In genomic region chr2:73893473-73894270, GRCm38 (mm10) we compare ENCODE assay signal across 8 mouse cellular contexts. TPM values are rescaled to one million over a fixed set of nuclear protein-coding genes. Genes with fewer than 3 reads are reported as not detected.
DNase-seq lines count a peak whose midpoint lies in the region; ATAC-seq and TF ChIP-seq lines count a peak whose summit lies in the region.

No protein-coding gene starts in this region.

- H3K9me3 ChIP-seq in heart, embryonic 15.5 days (replicated peaks), result no peaks in the 10 kb centered on the region
- H3K9me3 ChIP-seq in G1E (replicated peaks), result no peaks in the 10 kb centered on the region
- no peaks in the 10 kb centered on the region for H3K9me3 ChIP-seq in embryonic facial prominence, embryonic 14.5 days (ENCODE audit: control insufficient read depth, low read length)
- H3K9me3 ChIP-seq in limb, embryonic 13.5 days, result no peaks in the 10 kb centered on the region

- H3K27me3 ChIP-seq in heart, embryonic 15.5 days, result no peaks in the 10 kb centered on the region
- no peaks in the 10 kb centered on the region for H3K27me3 ChIP-seq in G1E (ENCODE audit: insufficient read depth, low read length)
- H3K27me3 ChIP-seq in embryonic facial prominence, embryonic 14.5 days (replicated peaks; ENCODE audit: control insufficient read depth, insufficient read depth, low read length), result no peaks in the 10 kb centered on the region
- no peaks in the 10 kb centered on the region for H3K27me3 ChIP-seq in limb, embryonic 13.5 days

- H3K9ac ChIP-seq in heart, embryonic 15.5 days, result peak overlapping the region; percentile 63
- H3K9ac ChIP-seq in embryonic facial prominence, embryonic 14.5 days (ENCODE audit: low read depth, low read length), result peak overlapping the region; percentile 67
- H3K9ac ChIP-seq in limb, embryonic 13.5 days, result peak overlapping the region; percentile 74

- TF ChIP-seq CTCF in G1E (IDR thresholded peaks at IDR 0.05; ENCODE audit: low read depth, low read length), result no peak

- intact Hi-C loops in heart, postnatal 10 days (cut with DNase I), result loop anchor here (2.0 to 5.0 kb wide), 2 partner anchors 17 to 1129 kb away; partner anchors contain the start of gene Atp5g3

- H3K36me3 ChIP-seq in heart, embryonic 15.5 days, result no peaks in the 10 kb centered on the region
- peaks cover 7% of the 10 kb centered on the region for H3K36me3 ChIP-seq in G1E (replicated peaks)
- H3K36me3 ChIP-seq in embryonic facial prominence, embryonic 14.5 days (ENCODE audit: control insufficient read depth, insufficient read depth, low read length), result 0 out of 2 replicates have a peak, but pooled peaks cover 4% of the 10 kb centered on the region
- no peaks in the 10 kb centered on the region for H3K36me3 ChIP-seq in limb, embryonic 13.5 days

- no peak for DNase-seq in heart, postnatal 10 days
- no peak for DNase-seq in G1E (ENCODE audit: low spot score)
- no peak for DNase-seq in embryonic facial prominence, embryonic 14.5 days (ENCODE audit: low spot score)
- DNase-seq in right cerebral cortex, postnatal 36 days (ENCODE audit: low spot score in 2 of 2), result peak; percentile 17 to 50
- no peak for DNase-seq in spleen, adult 12 weeks (ENCODE audit: low spot score)
- no peak for DNase-seq in ovary, postnatal 10 days (ENCODE audit: low spot score)

- peak overlapping the region; percentile 98 for H3K4me3 ChIP-seq in heart, embryonic 15.5 days
- H3K4me3 ChIP-seq in G1E (ENCODE audit: low read depth, low read length), result peak overlapping the region; percentile 73
- peak overlapping the region; percentile 95 for H3K4me3 ChIP-seq in embryonic facial prominence, embryonic 14.5 days (ENCODE audit: low read depth, low read length)
- peak overlapping the region; percentile 97 for H3K4me3 ChIP-seq in limb, embryonic 13.5 days

- peaks cover 13% of the 10 kb centered on the region for H3K4me1 ChIP-seq in heart, embryonic 15.5 days (replicated peaks)
- H3K4me1 ChIP-seq in G1E (ENCODE audit: insufficient read depth, low read depth, low read length), result peaks cover 10% of the 10 kb centered on the region
- peaks cover 3% of the 10 kb centered on the region for H3K4me1 ChIP-seq in embryonic facial prominence, embryonic 14.5 days (ENCODE audit: control insufficient read depth, insufficient read depth, low read length)
- peaks cover 14% of the 10 kb centered on the region for H3K4me1 ChIP-seq in limb, embryonic 13.5 days

- ATAC-seq in heart, embryonic 15.5 days (replicated peaks; ENCODE audit: insufficient number of reproducible peaks, insufficient read depth, low FRiP score, low read depth), result no peak
- ATAC-seq in G1E (ENCODE audit: extremely low read depth, insufficient number of reproducible peaks, low FRiP score, poor library complexity, severe bottlenecking), result no peak
- no peak for ATAC-seq in embryonic facial prominence, embryonic 14.5 days (ENCODE audit: low read depth)
- no peak for ATAC-seq in limb, embryonic 13.5 days (ENCODE audit: low FRiP score, low read depth)

- WGBS in heart, embryonic 15.5 days, result 61% methylated on average over 22 of the region's 22 CpGs
- WGBS in embryonic facial prominence, embryonic 14.5 days, result 64% methylated on average over 22 of the region's 22 CpGs
- WGBS in limb, embryonic 13.5 days, result 71% methylated on average over 22 of the region's 22 CpGs

- peak overlapping the region; percentile 65 for H3K4me2 ChIP-seq in heart, embryonic 15.5 days
- peak overlapping the region; percentile 71 for H3K4me2 ChIP-seq in embryonic facial prominence, embryonic 14.5 days (ENCODE audit: low read depth, low read length)
- H3K4me2 ChIP-seq in limb, embryonic 13.5 days (replicated peaks), result peak overlapping the region; percentile 67

- peak overlapping the region; percentile 71; the same call in 1 of the 2 replicates for H3K27ac ChIP-seq in heart, embryonic 15.5 days
- peak overlapping the region; percentile 83 for H3K27ac ChIP-seq in embryonic facial prominence, embryonic 14.5 days (replicated peaks; ENCODE audit: low read depth, low read length)
- H3K27ac ChIP-seq in limb, embryonic 13.5 days, result peak overlapping the region; percentile 85; the same call in 1 of the 2 replicates

RNA-seq across cellular contexts. Expression of gene Atf2, which starts 1.2 kb away (rescaled TPM):
- polyA plus RNA-seq in heart, embryonic 15.5 days (2015; fragmentation: Nextera tagmentation; extraction: Ambion mirVana), result 38.1 and 39.3 TPM in 2 replicates
- 10 to 100 TPM; 43.8 to 47.0 TPM for total RNA-seq in heart, postnatal 10 days (2021)
- total RNA-seq in G1E (2014; fragmentation: Nextera tagmentation) (201 and 220 TPM in 2 replicates), G1E (2017) (50.2 and 69.8 TPM in 2 replicates)
- polyA plus RNA-seq in G1E (2012), result 10.8 and 14.4 TPM in 2 replicates
- 48.4 and 51.9 TPM in 2 replicates for polyA plus RNA-seq in embryonic facial prominence, embryonic 14.5 days (2014; fragmentation: Nextera tagmentation; extraction: Ambion mirVana)
- polyA plus RNA-seq in limb, embryonic 13.5 days (2015; fragmentation: Nextera tagmentation; extraction: Ambion mirVana), result 73.3 and 77.1 TPM in 2 replicates

RNA-seq across cellular contexts. Expression of gene Atp5g3, which starts 17.5 kb away (rescaled TPM):
- 2,396 and 3,120 TPM in 2 replicates for polyA plus RNA-seq in heart, embryonic 15.5 days (2015; fragmentation: Nextera tagmentation; extraction: Ambion mirVana)
- total RNA-seq in heart, postnatal 10 days (2021), result 1,000 to 10,000 TPM; 3,482 to 3,602 TPM
- total RNA-seq in G1E (2014; fragmentation: Nextera tagmentation), result 103 and 112 TPM in 2 replicates
- 195 and 233 TPM in 2 replicates for total RNA-seq in G1E (2017)
- polyA plus RNA-seq in G1E (2012), result 992 and 1,141 TPM in 2 replicates
- polyA plus RNA-seq in embryonic facial prominence, embryonic 14.5 days (2014; fragmentation: Nextera tagmentation; extraction: Ambion mirVana), result 1,143 and 1,216 TPM in 2 replicates
- polyA plus RNA-seq in limb, embryonic 13.5 days (2015; fragmentation: Nextera tagmentation; extraction: Ambion mirVana), result 1,028 and 1,094 TPM in 2 replicates

Comparison
In these comparisons a context has a peak if more than half of its experiments do, and no peak if none do; other contexts are left out.
1. DNase-seq: peak in right cerebral cortex, postnatal 36 days (2 of 2); none in heart, postnatal 10 days (0 of 2), G1E (single experiment), embryonic facial prominence, embryonic 14.5 days (single experiment), spleen, adult 12 weeks (single experiment) and ovary, postnatal 10 days (single experiment).
2. Peak in every context shown above with its lines, with median percentiles within 50 percentile points of each other: H3K27ac ChIP-seq, H3K4me2 ChIP-seq, H3K4me3 ChIP-seq and H3K9ac ChIP-seq.